Mouse (Mus musculus): Measurements from ENCODE around the gene Agl. TPM values are rescaled to one million over a fixed set of nuclear protein-coding genes. Genes with fewer than 3 reads are reported as not detected.

Gene Agl
- polyA plus RNA-seq, 1 experiment, result 1.9 TPM

DNA sequence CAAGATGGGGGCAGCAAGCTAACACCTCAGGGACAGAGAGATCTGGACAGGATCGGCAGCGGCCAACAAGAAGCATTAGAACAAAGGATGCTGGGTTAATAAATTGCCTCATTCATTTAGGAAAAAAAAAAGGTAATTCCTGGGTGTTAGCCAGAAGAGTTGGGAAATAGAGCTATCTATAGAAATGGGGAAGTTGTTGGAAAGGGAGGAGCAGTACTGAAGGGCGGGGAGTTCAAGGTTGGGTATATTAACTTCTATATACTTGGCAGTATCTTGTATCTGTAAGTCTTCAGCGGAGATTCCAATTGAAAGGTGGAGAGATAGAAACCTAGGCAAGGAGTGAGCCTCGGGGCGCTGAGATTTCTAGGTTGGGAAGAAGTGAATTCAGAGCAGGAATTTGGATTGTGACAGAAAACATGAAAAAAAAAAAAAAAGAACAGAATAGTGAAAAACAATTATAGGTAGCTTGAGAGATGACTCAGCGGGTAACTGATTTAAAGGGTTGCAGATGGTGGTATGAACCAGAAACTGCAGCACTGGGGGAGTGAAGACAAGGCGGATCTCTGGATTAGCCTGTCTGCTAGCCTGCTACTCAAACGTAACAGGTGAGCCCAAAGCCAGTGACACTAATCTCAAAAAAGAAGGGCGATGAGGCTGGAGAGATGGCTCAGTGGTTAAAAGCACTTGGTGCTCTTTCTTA lies 37.1 kb upstream of the Agl start:
- H3K27ac ChIP-seq (ENCODE audit: insufficient read depth, low read depth, low read length), result peak overlapping the region; percentile 7; the same call in 1 of the 2 replicates
- H3K4me3 ChIP-seq (ENCODE audit: low read depth, low read length), result no peak overlapping the region
- 39% methylated on average over 10 of the region's 10 CpGs for WGBS
- no peaks in the 10 kb centered on the region for H3K36me3 ChIP-seq (ENCODE audit: control insufficient read depth, insufficient read depth, low read length)
- peaks cover 4% of the 10 kb centered on the region; the same call in 1 of the 2 replicates for H3K4me1 ChIP-seq (ENCODE audit: control insufficient read depth, insufficient read depth, insufficient read length, low read length)
- TF ChIP-seq POLR2A (IDR thresholded peaks at IDR 0.05; ENCODE audit: low read depth, low read length) (no peak), CTCF (IDR thresholded peaks at IDR 0.05; ENCODE audit: extremely low read depth, insufficient read length, insufficient replicate concordance, low read depth, low read length) (no peak)
- no peaks in the 10 kb centered on the region for H3K27me3 ChIP-seq (ENCODE audit: control insufficient read depth, insufficient read depth, low read length)

GRCm38 (mm10) chr3:116841311-116841710 lies 33.3 kb upstream of the Agl start:
- TF ChIP-seq CTCF (IDR thresholded peaks at IDR 0.05; ENCODE audit: extremely low read depth, insufficient read length, insufficient replicate concordance, low read depth, low read length) (no peak), POLR2A (IDR thresholded peaks at IDR 0.05; ENCODE audit: low read depth, low read length) (no peak)
- Histone ChIP-seq H3K27ac (ENCODE audit: insufficient read depth, low read depth, low read length) (no peak overlapping the region), H3K36me3 (ENCODE audit: control insufficient read depth, insufficient read depth, low read length) (no peaks in the 10 kb centered on the region), H3K27me3 (ENCODE audit: control insufficient read depth, insufficient read depth, low read length) (no peaks in the 10 kb centered on the region), H3K4me3 (ENCODE audit: low read depth, low read length) (no peak overlapping the region), H3K4me1 (ENCODE audit: control insufficient read depth, insufficient read depth, insufficient read length, low read length) (peaks cover 4% of the 10 kb centered on the region; the same call in 1 of the 2 replicates)
- 84% methylated on average over 2 of the region's 2 CpGs for WGBS

DNA sequence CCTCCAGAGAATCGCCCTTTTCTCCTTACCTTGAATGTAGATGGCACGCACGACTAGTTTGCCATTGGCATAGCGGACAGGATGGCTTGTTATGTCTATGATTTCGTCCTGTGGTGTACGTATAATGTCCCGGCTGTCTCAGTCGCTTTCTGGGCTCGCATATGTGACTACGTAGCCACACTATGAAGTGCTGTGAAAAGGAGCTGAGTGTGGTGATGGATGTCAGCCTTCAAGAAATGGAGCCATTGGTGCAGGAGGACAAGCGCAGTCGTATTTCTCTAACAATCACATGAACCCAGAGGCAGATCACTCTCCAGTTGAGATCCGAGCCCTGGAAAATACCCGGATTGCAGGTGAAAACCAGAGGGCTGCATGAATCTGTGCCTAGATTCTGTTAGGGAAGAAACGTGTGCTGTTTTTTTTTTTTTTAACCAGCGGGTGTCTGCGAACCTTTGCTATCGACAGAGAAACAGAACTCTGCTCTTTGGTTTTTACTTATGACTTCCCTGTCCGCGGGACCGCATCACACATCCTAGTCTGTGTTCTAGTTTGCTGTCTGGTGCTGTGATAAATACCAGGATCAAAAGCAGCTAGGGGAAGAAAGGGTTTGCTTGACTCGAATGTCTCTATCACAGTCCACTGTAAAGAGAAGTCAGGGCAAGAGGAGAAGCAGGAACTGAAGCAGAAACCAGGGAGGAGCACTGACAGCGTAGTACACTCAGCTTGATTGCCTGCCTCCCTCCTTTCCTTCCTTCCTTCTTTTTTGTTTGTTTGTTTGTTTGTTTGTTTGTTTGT lies 28.9 kb upstream of the Agl start:
- Histone ChIP-seq H3K27ac (ENCODE audit: insufficient read depth, low read depth, low read length) (no peak overlapping the region), H3K27me3 (ENCODE audit: control insufficient read depth, insufficient read depth, low read length) (no peaks in the 10 kb centered on the region), H3K4me1 (ENCODE audit: control insufficient read depth, insufficient read depth, insufficient read length, low read length) (no peaks in the 10 kb centered on the region; the same call in 1 of the 2 replicates), H3K4me3 (ENCODE audit: low read depth, low read length) (no peak overlapping the region), H3K36me3 (ENCODE audit: control insufficient read depth, insufficient read depth, low read length) (no peaks in the 10 kb centered on the region)
- WGBS, result 75% methylated on average over 23 of the region's 23 CpGs
- TF ChIP-seq CTCF (IDR thresholded peaks at IDR 0.05; ENCODE audit: extremely low read depth, insufficient read length, insufficient replicate concordance, low read depth, low read length), result no peak
- no peak for TF ChIP-seq POLR2A (IDR thresholded peaks at IDR 0.05; ENCODE audit: low read depth, low read length)

GRCm38 (mm10) chr3:116835770-116836680 lies 28.1 kb upstream of the Agl start:
- H3K27ac ChIP-seq (ENCODE audit: insufficient read depth, low read depth, low read length), result peak overlapping the region; percentile 38; the same call in 1 of the 2 replicates
- H3K27me3 ChIP-seq (ENCODE audit: control insufficient read depth, insufficient read depth, low read length), result no peaks in the 10 kb centered on the region
- no peak for TF ChIP-seq POLR2A (IDR thresholded peaks at IDR 0.05; ENCODE audit: low read depth, low read length)
- TF ChIP-seq CTCF (IDR thresholded peaks at IDR 0.05; ENCODE audit: extremely low read depth, insufficient read length, insufficient replicate concordance, low read depth, low read length), result peak; percentile 87
- no peaks in the 10 kb centered on the region for H3K36me3 ChIP-seq (ENCODE audit: control insufficient read depth, insufficient read depth, low read length)
- no peaks in the 10 kb centered on the region; the same call in 1 of the 2 replicates for H3K4me1 ChIP-seq (ENCODE audit: control insufficient read depth, insufficient read depth, insufficient read length, low read length)
- 16% methylated on average over 21 of the region's 21 CpGs for WGBS
- H3K4me3 ChIP-seq (ENCODE audit: low read depth, low read length), result peak overlapping the region; percentile 50

DNA sequence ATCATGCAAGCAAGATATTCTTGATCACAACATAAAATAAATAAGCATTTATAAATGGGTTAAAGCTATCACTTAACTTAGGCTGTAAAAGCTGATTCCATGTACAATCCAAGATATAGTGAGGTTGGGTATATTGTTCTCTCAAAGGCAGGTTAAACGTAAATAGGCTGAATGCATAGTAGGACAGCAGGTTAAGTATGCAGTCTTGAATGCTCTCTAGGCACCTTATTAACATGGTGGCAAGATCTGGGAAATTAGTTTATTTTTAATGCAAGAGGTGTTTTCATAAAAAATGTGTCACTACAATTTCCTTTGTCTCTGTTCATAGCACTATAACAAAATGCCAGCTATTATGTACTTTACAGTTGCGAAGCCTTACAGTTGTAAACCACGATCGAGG lies 27.4 kb upstream of the Agl start:
- TF ChIP-seq POLR2A (IDR thresholded peaks at IDR 0.05; ENCODE audit: low read depth, low read length) (no peak), CTCF (IDR thresholded peaks at IDR 0.05; ENCODE audit: extremely low read depth, insufficient read length, insufficient replicate concordance, low read depth, low read length) (no peak)
- WGBS, result 33% methylated on average over 4 of the region's 4 CpGs
- H3K36me3 ChIP-seq (ENCODE audit: control insufficient read depth, insufficient read depth, low read length), result no peaks in the 10 kb centered on the region
- 0 out of 2 replicates have a peak overlapping the region, but pooled peaks have one; percentile 38 for H3K27ac ChIP-seq (ENCODE audit: insufficient read depth, low read depth, low read length)
- H3K27me3 ChIP-seq (ENCODE audit: control insufficient read depth, insufficient read depth, low read length), result no peaks in the 10 kb centered on the region
- H3K4me3 ChIP-seq (ENCODE audit: low read depth, low read length), result no peak overlapping the region
- no peaks in the 10 kb centered on the region; the same call in 1 of the 2 replicates for H3K4me1 ChIP-seq (ENCODE audit: control insufficient read depth, insufficient read depth, insufficient read length, low read length)

DNA sequence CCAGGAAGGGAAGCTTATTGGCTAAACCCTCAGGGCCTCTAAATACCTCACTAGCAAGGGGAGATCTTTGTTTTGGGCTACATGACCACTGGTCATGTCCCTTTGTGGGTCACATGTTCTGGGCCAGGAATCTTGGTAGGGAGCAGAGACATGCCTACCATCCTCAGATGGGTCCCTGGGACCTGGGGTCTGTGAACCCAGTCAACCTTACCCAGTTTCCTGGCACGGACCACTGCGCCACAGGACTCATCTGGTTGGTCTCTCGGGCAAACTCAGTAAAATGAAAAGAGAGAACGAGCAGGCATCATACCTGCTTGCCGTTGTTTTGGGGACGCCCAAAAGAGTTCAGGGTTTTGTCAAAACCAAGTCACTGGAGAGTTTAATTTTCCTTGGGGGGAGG lies 26.3 kb upstream of the Agl start:
- no peak for TF ChIP-seq CTCF (IDR thresholded peaks at IDR 0.05; ENCODE audit: extremely low read depth, insufficient read length, insufficient replicate concordance, low read depth, low read length)
- TF ChIP-seq POLR2A (IDR thresholded peaks at IDR 0.05; ENCODE audit: low read depth, low read length), result no peak
- H3K27ac ChIP-seq (ENCODE audit: insufficient read depth, low read depth, low read length), result no peak overlapping the region
- no peak overlapping the region for H3K4me3 ChIP-seq (ENCODE audit: low read depth, low read length)
- H3K27me3 ChIP-seq (ENCODE audit: control insufficient read depth, insufficient read depth, low read length), result no peaks in the 10 kb centered on the region
- no peaks in the 10 kb centered on the region for H3K36me3 ChIP-seq (ENCODE audit: control insufficient read depth, insufficient read depth, low read length)
- 95% methylated on average over 6 of the region's 6 CpGs for WGBS
- H3K4me1 ChIP-seq (ENCODE audit: control insufficient read depth, insufficient read depth, insufficient read length, low read length), result no peaks in the 10 kb centered on the region; the same call in 1 of the 2 replicates

Data from small intestine, adult 2 months (tissue).